Mouse (Mus musculus) stomach, embryonic 15.5 days (tissue): ENCODE results near the gene Map3k10. TPM values are rescaled to one million over a fixed set of nuclear protein-coding genes. Genes with fewer than 3 reads are reported as not detected.

Experiments used
- ATAC-seq: fragments of 200-750 bp; cut with Nextera tagmentation; 2 replicates; pipeline ENCODE4 v1.8.0; 2017; ENCODE audit warnings: low read depth, moderate number of reproducible peaks, moderate TSS enrichment; ENCODE audit not compliant: insufficient read depth, low FRiP score
- H3K27ac ChIP-seq: fragments of 300-500 bp; sonication (generic); 2 replicates; pipeline ENCODE4 v1.5.1; 2015; ENCODE audit warnings: mild to moderate bottlenecking, inconsistent platforms
- H3K27me3 ChIP-seq: fragments of 300-500 bp; sonication (generic); replicated peaks from 2 replicates; pipeline ENCODE4 v1.6.1; 2015; ENCODE audit warnings: inconsistent platforms
- H3K36me3 ChIP-seq: fragments of 300-500 bp; sonication (generic); 2 replicates; pipeline ENCODE4 v1.6.1; 2015; ENCODE audit warnings: inconsistent platforms
- H3K4me1 ChIP-seq: fragments of 300-500 bp; sonication (generic); 2 replicates; pipeline ENCODE4 v1.6.1; 2015; ENCODE audit warnings: inconsistent platforms
- H3K4me2 ChIP-seq: fragments of 300-500 bp; sonication (generic); 2 replicates; pipeline ENCODE4 v1.6.1; 2015; ENCODE audit warnings: mild to moderate bottlenecking, inconsistent platforms
- H3K4me3 ChIP-seq: fragments of 300-500 bp; sonication (generic); replicated peaks from 2 replicates; pipeline ENCODE4 v1.5.1; 2015; ENCODE audit warnings: inconsistent platforms
- H3K9ac ChIP-seq: fragments of 300-500 bp; sonication (generic); 2 replicates; pipeline ENCODE4 v1.6.1; 2015; ENCODE audit warnings: inconsistent platforms
- H3K9me3 ChIP-seq: fragments of 300-500 bp; sonication (generic); 2 replicates; pipeline ENCODE4 v1.6.1; 2016; ENCODE audit warnings: inconsistent platforms
- WGBS: fragments of 180-500 bp; shearing (Covaris S2); methylation state at CpG from one replicate; pipeline ENCODE4 v1.1.7; 2015; 5-methylcytosine and 5-hydroxymethylcytosine counted together
- polyA plus RNA-seq: library from polyadenylated mRNA; unstranded; fragments of >200 nt; fragmentation: Nextera tagmentation; extraction: Ambion mirVana; gene quantifications from 2 replicates; pipeline ENCODE4 v1.2.1, GENCODE M21; 2015

Map3k10 gene
- polyA plus RNA-seq, 1 experiment from 2014 or later: 8.3 TPM

- Histone ChIP-seq H3K4me3 (no peak overlapping the region), H3K36me3 (peaks cover 62% of the 10 kb centered on the region), H3K27me3 (no peaks in the 10 kb centered on the region), H3K9me3 (no peaks in the 10 kb centered on the region), H3K4me1 (no peaks in the 10 kb centered on the region), H3K27ac (no peak overlapping the region), H3K9ac (no peak overlapping the region), H3K4me2 (no peak overlapping the region)
- ATAC-seq: no peak
- 88% methylated on average over 7 of the region's 7 CpGs for WGBS
These were observed 46.7 kb downstream of the Map3k10 start for GRCm38 (mm10) chr7:27627707-27628106.

- no peak overlapping the region for H3K27ac ChIP-seq
- no peak overlapping the region for H3K4me2 ChIP-seq
- H3K4me3 ChIP-seq: no peak overlapping the region
- peaks cover 58% of the 10 kb centered on the region for H3K36me3 ChIP-seq
- no peaks in the 10 kb centered on the region for H3K9me3 ChIP-seq
- no peak overlapping the region for H3K9ac ChIP-seq
- no peaks in the 10 kb centered on the region for H3K27me3 ChIP-seq
- ATAC-seq: no peak
- no peaks in the 10 kb centered on the region for H3K4me1 ChIP-seq
These were observed 49.4 kb downstream of the Map3k10 start for GRCm38 (mm10) chr7:27624967-27625366.

- no peak overlapping the region for H3K9ac ChIP-seq
- H3K36me3 ChIP-seq: peaks cover 57% of the 10 kb centered on the region
- ATAC-seq: no peak
- WGBS: 73% methylated on average over 1 of the region's 1 CpGs
- H3K27ac ChIP-seq: no peak overlapping the region
- H3K4me3 ChIP-seq: no peak overlapping the region
- H3K4me2 ChIP-seq: no peak overlapping the region
- H3K9me3 ChIP-seq: no peaks in the 10 kb centered on the region
- no peaks in the 10 kb centered on the region for H3K4me1 ChIP-seq
- no peaks in the 10 kb centered on the region for H3K27me3 ChIP-seq
These were observed 52.2 kb downstream of the Map3k10 start for GRCm38 (mm10) chr7:27622234-27622633.

DNA sequence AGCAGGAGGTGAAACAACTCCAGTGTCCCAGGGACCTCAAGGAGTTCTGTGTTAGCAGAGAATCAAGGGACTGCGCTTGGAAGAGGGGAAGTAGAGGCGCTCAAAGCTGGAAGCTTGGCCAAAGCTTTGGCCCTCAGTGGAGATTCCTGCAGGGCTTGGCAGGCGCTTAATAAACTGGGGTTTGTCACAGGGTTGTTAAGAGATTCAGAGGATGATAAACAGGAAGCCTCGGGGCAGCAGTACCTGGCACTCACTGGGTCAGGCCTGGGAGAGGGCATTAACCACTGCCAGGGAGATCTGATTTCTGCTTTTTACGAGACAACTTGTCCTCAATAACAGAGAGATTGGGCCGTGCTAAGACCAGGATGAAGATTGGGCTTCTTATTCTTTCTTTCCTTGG is 53.4 kb downstream of the Map3k10 start:
- H3K4me2 ChIP-seq: no peak overlapping the region
- H3K27ac ChIP-seq: no peak overlapping the region
- H3K9me3 ChIP-seq: no peaks in the 10 kb centered on the region
- H3K4me3 ChIP-seq: no peak overlapping the region
- peaks cover 55% of the 10 kb centered on the region for H3K36me3 ChIP-seq
- no peaks in the 10 kb centered on the region for H3K4me1 ChIP-seq
- ATAC-seq: no peak
- H3K9ac ChIP-seq: no peak overlapping the region
- WGBS: 74% methylated on average over 6 of the region's 6 CpGs
- H3K27me3 ChIP-seq: no peaks in the 10 kb centered on the region

DNA sequence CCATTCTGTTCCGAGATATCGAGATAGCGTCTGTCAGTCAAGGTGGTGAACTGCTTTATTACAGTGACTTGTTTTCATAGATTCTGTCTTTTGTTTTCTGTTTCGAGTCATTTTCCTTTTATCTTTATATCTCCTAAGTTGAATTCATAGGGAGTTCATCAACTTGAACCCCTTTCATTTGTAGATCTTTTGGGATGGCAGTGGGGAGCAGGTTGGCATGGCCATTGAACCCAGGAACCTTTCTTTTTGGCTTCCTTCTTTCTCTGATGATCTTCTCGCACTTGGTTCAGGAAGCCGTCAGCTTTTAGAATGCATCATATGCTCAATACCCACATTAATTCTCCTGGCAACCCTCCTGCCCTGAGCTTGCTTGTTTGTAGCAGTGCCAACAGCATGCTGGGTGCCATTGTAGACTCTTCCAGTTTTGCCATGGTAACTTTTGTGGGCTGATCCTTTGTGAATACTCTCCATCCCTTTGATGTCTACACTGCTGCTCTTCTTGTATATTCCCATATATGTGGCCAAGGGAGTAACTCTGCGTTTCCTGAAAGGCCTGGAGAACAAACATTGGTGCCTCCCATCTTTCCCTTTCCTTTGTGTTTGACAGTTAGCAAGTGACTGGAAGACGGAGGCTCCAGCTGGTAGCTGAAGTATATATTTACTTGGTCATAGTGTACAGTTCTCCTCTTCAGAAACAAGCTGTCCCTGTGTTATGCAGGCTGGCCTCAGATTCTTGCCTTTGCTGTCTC is 60.5 kb downstream of the Map3k10 start:
- no peak overlapping the region for H3K9ac ChIP-seq
- H3K27ac ChIP-seq: no peak overlapping the region
- peaks cover 33% of the 10 kb centered on the region for H3K36me3 ChIP-seq
- H3K4me3 ChIP-seq: no peak overlapping the region
- no peak for ATAC-seq
- 75% methylated on average over 8 of the region's 8 CpGs for WGBS
- no peaks in the 10 kb centered on the region for H3K27me3 ChIP-seq
- no peaks in the 10 kb centered on the region for H3K9me3 ChIP-seq
- no peak overlapping the region for H3K4me2 ChIP-seq
- H3K4me1 ChIP-seq: no peaks in the 10 kb centered on the region

GRCm38 (mm10) chr7:27612940-27613339 is 61.5 kb downstream of the Map3k10 start:
- no peak overlapping the region for H3K27ac ChIP-seq
- H3K4me1 ChIP-seq: no peaks in the 10 kb centered on the region
- no peak overlapping the region for H3K9ac ChIP-seq
- WGBS: 77% methylated on average over 4 of the region's 4 CpGs
- H3K4me2 ChIP-seq: no peak overlapping the region
- ATAC-seq: no peak
- H3K4me3 ChIP-seq: no peak overlapping the region
- H3K27me3 ChIP-seq: no peaks in the 10 kb centered on the region
- H3K9me3 ChIP-seq: no peaks in the 10 kb centered on the region
- H3K36me3 ChIP-seq: peaks cover 31% of the 10 kb centered on the region

DNA sequence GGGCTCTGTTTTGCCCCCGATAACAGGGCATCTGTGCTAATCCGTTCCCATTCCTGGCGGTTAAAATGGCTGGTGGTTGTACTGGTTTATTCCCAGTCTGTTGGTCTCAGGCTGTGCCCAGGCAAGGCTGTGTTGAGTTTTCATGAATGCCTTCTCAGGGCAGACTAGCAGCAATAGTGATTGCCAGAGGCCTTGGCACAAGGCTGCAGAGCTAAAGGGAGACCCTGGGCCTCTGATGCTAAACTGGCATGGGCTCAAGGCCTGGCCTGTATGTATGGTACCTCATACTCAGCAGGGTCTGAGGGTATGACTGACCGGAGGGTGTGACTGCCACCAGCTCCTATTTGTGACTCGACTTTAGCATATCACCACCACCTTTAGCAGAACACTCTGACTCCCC is 63.5 kb downstream of the Map3k10 start:
- no peak overlapping the region for H3K9ac ChIP-seq
- H3K4me3 ChIP-seq: no peak overlapping the region
- H3K27me3 ChIP-seq: no peaks in the 10 kb centered on the region
- WGBS: 90% methylated on average over 5 of the region's 5 CpGs
- no peak overlapping the region for H3K27ac ChIP-seq
- H3K4me1 ChIP-seq: peaks cover 17% of the 10 kb centered on the region
- ATAC-seq: no peak
- H3K4me2 ChIP-seq: no peak overlapping the region
- no peaks in the 10 kb centered on the region for H3K9me3 ChIP-seq
- H3K36me3 ChIP-seq: peaks cover 16% of the 10 kb centered on the region

DNA sequence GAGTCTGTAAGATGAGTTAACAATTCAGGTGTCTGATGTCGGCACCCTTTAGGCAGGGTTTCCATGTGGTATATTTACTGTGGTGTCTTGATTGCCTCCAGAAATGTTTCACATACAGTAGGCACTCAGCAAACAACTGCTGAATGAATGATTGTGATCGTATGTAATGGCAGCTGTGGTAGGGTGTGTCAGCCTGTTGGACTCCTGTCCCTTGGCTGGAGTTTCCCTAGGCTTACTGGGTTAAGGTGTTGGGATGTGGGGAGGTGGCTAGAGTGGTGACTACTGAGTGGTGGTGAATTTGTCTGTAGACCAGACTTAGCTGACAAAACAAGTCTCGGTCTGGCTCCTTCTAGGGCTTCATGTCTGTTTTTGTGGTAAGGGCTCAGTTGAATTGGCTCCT is 64.0 kb downstream of the Map3k10 start:
- H3K9ac ChIP-seq: no peak overlapping the region

GRCm38 (mm10) chr7:27609688-27610087 is 64.7 kb downstream of the Map3k10 start:
- Histone ChIP-seq H3K27me3 (no peaks in the 10 kb centered on the region), H3K36me3 (peaks cover 17% of the 10 kb centered on the region), H3K4me1 (peaks cover 24% of the 10 kb centered on the region), H3K4me2 (no peak overlapping the region), H3K4me3 (no peak overlapping the region), H3K9me3 (no peaks in the 10 kb centered on the region), H3K27ac (no peak overlapping the region), H3K9ac (no peak overlapping the region)
- no peak for ATAC-seq
- WGBS: 74% methylated on average over 2 of the region's 2 CpGs

More for the DNA sequence above, 64.0 kb downstream of the Map3k10 start:
- Histone ChIP-seq H3K4me1 (peaks cover 21% of the 10 kb centered on the region), H3K4me2 (no peak overlapping the region), H3K36me3 (peaks cover 16% of the 10 kb centered on the region), H3K9me3 (no peaks in the 10 kb centered on the region), H3K4me3 (no peak overlapping the region), H3K27me3 (no peaks in the 10 kb centered on the region), H3K27ac (no peak overlapping the region)
- WGBS: 83% methylated on average over 3 of the region's 3 CpGs
- ATAC-seq: no peak

DNA sequence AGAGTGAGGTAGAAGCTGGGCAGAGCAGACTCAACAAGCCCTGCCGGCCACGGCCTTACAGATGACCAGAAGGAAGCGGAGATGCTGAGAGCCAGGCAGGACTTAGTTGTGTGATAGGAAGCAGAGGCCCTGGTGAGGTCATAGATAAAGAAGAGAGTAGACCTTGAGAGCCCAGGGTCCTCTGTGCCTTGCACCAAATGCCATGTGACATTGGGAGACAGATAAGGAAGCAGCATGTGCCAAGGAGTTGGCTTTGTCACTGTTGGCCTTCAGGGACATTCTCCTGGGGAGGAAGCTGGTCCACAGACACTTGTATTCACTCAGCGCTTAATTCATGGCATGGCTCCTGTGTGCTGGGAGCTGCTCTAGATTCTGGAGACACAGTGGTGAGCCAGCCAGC is 65.1 kb downstream of the Map3k10 start:
- Histone ChIP-seq H3K36me3 (peaks cover 17% of the 10 kb centered on the region), H3K27me3 (no peaks in the 10 kb centered on the region), H3K9ac (no peak overlapping the region), H3K27ac (no peak overlapping the region), H3K4me2 (no peak overlapping the region), H3K4me3 (no peak overlapping the region), H3K9me3 (no peaks in the 10 kb centered on the region), H3K4me1 (peaks cover 28% of the 10 kb centered on the region)
- 93% methylated on average over 4 of the region's 4 CpGs for whole genome bisulfite sequencing
- ATAC-seq: no peak

DNA sequence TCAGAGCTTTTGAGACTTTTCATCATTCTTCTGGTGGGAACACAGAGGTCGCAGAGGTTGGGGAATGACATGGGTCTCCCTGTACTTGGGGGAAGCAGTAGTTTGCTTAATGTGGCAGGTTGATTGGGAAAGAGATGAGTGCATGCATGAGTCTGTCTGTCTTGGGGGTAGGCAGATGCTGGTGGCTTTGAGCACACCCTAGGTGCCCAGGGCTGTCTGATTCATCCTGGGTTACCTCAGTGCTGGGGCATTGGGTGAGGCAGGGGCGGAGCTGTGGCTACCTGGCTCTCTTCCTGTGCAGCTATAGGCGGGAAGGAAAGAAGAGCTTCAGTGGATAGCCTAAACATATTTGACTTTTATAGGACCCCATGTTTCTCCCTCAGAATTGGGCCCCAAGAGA is 66.3 kb downstream of the Map3k10 start:
- Histone ChIP-seq H3K27me3 (no peaks in the 10 kb centered on the region), H3K4me3 (no peak overlapping the region), H3K36me3 (peaks cover 17% of the 10 kb centered on the region), H3K4me2 (no peak overlapping the region), H3K27ac (no peak overlapping the region), H3K9me3 (no peaks in the 10 kb centered on the region), H3K9ac (no peak overlapping the region), H3K4me1 (peaks cover 28% of the 10 kb centered on the region)
- no peak for ATAC-seq
- WGBS: 85% methylated on average over 3 of the region's 3 CpGs

GRCm38 (mm10) chr7:27607580-27607979 is 66.8 kb downstream of the Map3k10 start:
- WGBS: 60% methylated on average over 5 of the region's 5 CpGs
- no peaks in the 10 kb centered on the region for H3K9me3 ChIP-seq
- no peak overlapping the region for H3K4me2 ChIP-seq
- no peak overlapping the region for H3K27ac ChIP-seq
- no peak overlapping the region for H3K4me3 ChIP-seq
- peaks cover 17% of the 10 kb centered on the region for H3K36me3 ChIP-seq
- no peak overlapping the region for H3K9ac ChIP-seq
- no peaks in the 10 kb centered on the region for H3K27me3 ChIP-seq
- no peak for ATAC-seq
- peaks cover 28% of the 10 kb centered on the region for H3K4me1 ChIP-seq
